Mouse (Mus musculus) thymus, adult 2 months (tissue): ENCODE results near the gene Senp2. TPM values are rescaled to one million over a fixed set of nuclear protein-coding genes. Genes with fewer than 3 reads are reported as not detected.

Experiments used
- DNase-seq: peaks from one replicate; pipeline ENCODE4 v3.0.0; 2021
- H3K27ac ChIP-seq: fragments of 200-500 bp; 2 replicates; pipeline ENCODE4 v1.5.1; 2012; ENCODE audit warnings: low read length, control low read depth; ENCODE audit not compliant: control insufficient read depth, insufficient read depth
- H3K27me3 ChIP-seq: fragments of 200-500 bp; 2 replicates; pipeline ENCODE4 v1.6.1; 2012; ENCODE audit warnings: mild to moderate bottlenecking, low read length, moderate library complexity, mixed read lengths; ENCODE audit not compliant: control insufficient read depth, insufficient read depth
- H3K36me3 ChIP-seq: fragments of 200-500 bp; 2 replicates; pipeline ENCODE4 v1.6.1; 2012; ENCODE audit warnings: mild to moderate bottlenecking, low read length, moderate library complexity; ENCODE audit not compliant: control insufficient read depth, insufficient read depth
- H3K4me1 ChIP-seq: fragments of 200-500 bp; replicated peaks from 2 replicates; pipeline ENCODE4 v1.6.1; 2012; ENCODE audit warnings: low read length; ENCODE audit not compliant: control insufficient read depth, insufficient read depth
- H3K4me3 ChIP-seq: fragments of 200-500 bp; 2 replicates; pipeline ENCODE4 v1.5.1; 2012; ENCODE audit warnings: mild to moderate bottlenecking, low read length, control low read depth, moderate library complexity; ENCODE audit not compliant: control insufficient read depth, insufficient read depth
- CTCF ChIP-seq: fragments of 200-500 bp; IDR thresholded peaks from 2 replicates; pipeline ENCODE4 v1.5.1; 2012; ENCODE audit warnings: mild to moderate bottlenecking, control low read depth, low read length, moderate library complexity, borderline replicate concordance; ENCODE audit not compliant: control insufficient read depth, poor library complexity, insufficient read depth; ENCODE audit errors: extremely low read depth
- POLR2A ChIP-seq: fragments of 200-500 bp; IDR thresholded peaks from 2 replicates; pipeline ENCODE4 v1.6.1; 2012; ENCODE audit warnings: mild to moderate bottlenecking, low read length, control low read depth, moderate library complexity; ENCODE audit not compliant: control insufficient read depth, poor library complexity, insufficient read depth; ENCODE audit errors: extremely low read depth
- WGBS: fragments of 180-500 bp; shearing (Covaris S2); methylation state at CpG from one replicate; pipeline ENCODE4 v1.1.7; 2018; 5-methylcytosine and 5-hydroxymethylcytosine counted together
- polyA plus RNA-seq: library from polyadenylated mRNA; depleted of rRNA; stranded (reverse); fragments of >200 nt; gene quantifications from 2 replicates; pipeline ENCODE4 v1.2.3, GENCODE M21; 2012

Senp2 gene
- polyA plus RNA-seq, 1 experiment = 21.6 TPM

DNA sequence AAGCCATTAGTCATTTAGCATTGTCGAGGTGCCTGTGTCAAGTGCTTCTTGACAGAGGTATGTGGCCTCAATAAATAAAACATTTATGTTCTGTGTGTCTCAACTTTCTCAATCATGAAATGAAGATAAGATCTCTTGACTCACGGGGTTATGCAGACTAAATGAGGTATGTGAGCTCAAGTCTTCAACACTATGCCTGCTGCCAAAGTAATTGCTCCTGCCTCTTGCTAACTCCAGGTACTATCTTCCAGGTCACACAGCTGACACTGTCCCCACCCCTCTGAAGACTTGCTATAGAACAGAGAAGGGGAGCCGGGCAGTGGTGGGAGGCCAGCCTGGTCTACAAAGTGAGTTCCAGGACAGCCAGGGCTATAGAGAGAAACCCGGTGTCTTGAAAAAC, 12.9 kb upstream of the Senp2 start:
- WGBS = 68% methylated on average over 4 of the region's 4 CpGs
- no peaks in the 10 kb centered on the region for H3K36me3 ChIP-seq
- no peak for DNase-seq
- H3K27me3 ChIP-seq = no peaks in the 10 kb centered on the region; the same call in 1 of the 2 replicates
- H3K4me1 ChIP-seq = peaks cover 3% of the 10 kb centered on the region; the same call in 1 of the 2 replicates
- no peak overlapping the region for H3K4me3 ChIP-seq
- no peak overlapping the region for H3K27ac ChIP-seq
- TF ChIP-seq CTCF = no peak
- TF ChIP-seq POLR2A = no peak

DNA sequence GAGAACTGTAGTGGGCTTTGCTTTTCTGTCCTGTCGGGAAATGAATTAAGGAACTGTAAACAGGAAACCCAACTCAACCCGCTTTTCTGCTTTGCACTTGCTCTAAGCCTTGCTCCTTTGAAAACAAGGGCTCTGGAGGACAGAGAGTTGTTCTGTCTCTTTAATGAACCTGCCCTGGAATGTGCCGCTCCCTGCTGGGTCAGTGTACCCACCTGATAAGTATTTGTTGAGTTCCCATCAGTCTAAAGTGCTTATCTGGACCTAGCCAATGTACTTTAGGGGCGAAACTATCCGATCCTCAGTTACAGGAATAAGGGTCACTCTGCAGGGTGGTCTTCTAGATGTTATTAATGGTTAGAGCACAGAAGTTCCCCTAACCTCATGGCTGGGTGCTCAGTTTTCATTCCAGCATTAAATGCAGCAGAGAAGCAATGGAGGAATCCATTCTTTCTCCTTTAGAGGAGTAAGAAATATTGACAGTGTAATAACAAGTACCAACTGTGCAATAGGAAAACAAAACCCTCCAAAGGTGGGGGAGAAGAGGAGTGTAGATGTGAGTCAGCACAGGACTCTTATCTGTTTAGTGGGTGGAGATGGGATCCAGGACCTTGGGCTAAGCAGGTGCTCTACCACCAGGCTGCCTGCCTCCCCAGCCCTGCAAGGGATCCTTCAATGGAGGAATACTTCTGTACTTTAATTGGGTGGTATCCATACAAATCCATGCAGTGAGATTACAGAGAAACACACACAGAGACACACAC, 12.2 kb upstream of the Senp2 start:
- WGBS = 72% methylated on average over 5 of the region's 5 CpGs
- peaks cover 3% of the 10 kb centered on the region; the same call in 1 of the 2 replicates for H3K4me1 ChIP-seq
- no peak for DNase-seq
- TF ChIP-seq CTCF (no peak), POLR2A (no peak)
- H3K27ac ChIP-seq = no peak overlapping the region
- no peak overlapping the region for H3K4me3 ChIP-seq
- H3K36me3 ChIP-seq = no peaks in the 10 kb centered on the region
- no peaks in the 10 kb centered on the region; the same call in 1 of the 2 replicates for H3K27me3 ChIP-seq

DNA sequence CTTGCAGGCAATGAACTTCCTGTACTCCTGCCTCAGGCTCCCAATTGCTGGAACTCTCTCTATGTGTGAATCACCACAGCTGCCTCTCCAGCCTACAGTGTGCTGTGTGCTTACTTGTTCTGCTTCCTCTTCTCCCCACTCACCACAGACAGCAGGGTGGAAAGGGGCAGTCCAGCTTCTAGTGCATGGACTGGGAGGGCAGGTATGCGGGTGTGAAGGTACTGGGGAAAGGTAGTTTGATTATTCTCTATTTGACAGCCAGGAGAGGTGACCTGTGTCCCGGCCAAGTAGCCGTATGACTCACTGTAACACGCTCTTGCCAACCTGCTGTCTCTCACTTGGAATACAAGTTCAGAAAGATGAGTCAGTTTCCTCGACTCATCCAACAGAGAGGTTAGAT, 11.2 kb upstream of the Senp2 start:
- H3K27me3 ChIP-seq = no peaks in the 10 kb centered on the region; the same call in 1 of the 2 replicates
- peaks cover 3% of the 10 kb centered on the region; the same call in 1 of the 2 replicates for H3K4me1 ChIP-seq
- TF ChIP-seq POLR2A = no peak
- TF ChIP-seq CTCF = no peak
- H3K36me3 ChIP-seq = no peaks in the 10 kb centered on the region
- WGBS = 70% methylated on average over 5 of the region's 5 CpGs
- H3K4me3 ChIP-seq = no peak overlapping the region
- H3K27ac ChIP-seq = no peak overlapping the region
- no peak for DNase-seq

DNA sequence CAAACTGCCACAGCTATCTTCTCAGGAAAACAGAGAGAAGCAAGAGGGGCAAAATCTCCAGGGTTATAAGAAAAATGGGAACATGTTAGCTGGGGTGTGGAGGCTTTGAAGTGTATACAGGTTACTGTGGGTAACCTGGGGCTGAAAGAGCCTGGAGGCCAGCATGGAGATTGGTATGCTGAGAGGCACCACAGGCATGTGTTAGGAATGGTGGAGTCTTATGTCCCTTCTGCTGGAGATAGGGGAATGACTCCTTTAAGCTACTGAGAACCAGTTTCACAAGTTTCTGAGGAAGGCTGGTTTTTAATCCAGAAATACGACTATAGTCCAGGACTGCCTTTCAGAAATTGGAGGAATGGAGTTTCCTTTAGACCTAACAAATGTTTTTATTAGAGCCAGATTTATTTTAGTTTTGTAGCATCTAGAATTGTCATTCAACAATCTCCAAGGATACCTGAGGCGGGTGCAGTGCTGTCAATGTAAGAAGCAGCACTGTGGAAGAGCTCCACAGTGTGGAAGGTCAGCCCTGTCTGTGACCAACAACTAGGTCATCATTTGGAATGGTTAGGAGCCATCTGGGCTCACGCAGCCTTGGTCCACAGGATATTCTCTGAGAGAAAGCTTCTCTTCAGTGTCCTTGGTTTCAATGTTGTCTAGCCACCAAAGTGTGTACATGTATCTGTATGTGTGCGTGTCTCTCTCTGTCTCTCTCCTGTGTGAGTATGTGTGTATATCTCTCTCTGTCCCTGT, 9.2 kb upstream of the Senp2 start:
- H3K27ac ChIP-seq = no peak overlapping the region
- no peak for DNase-seq
- no peaks in the 10 kb centered on the region for H3K36me3 ChIP-seq
- H3K4me3 ChIP-seq = no peak overlapping the region
- TF ChIP-seq CTCF = no peak
- TF ChIP-seq POLR2A = no peak
- 93% methylated on average over 4 of the region's 4 CpGs for WGBS
- no peaks in the 10 kb centered on the region; the same call in 1 of the 2 replicates for H3K27me3 ChIP-seq
- H3K4me1 ChIP-seq = peaks cover 3% of the 10 kb centered on the region; the same call in 1 of the 2 replicates

DNA sequence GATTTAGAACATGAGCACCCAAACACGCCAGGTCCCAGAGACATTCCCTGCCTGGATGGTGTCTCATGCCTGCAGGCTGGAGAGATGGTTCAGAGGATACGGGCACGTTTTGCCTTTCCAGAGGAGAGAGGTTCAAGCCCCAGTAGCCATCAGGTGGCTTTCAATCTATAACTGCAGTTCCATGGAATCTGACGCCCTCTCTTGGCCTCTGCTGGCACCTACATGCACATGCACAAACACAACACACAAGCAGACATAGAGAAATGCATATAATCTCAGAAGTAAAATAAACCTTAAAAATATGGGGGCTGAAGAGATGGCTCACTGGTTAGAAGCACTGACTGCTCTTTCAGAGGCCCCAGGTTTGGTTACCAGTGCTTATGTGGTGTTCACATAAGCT, 8.1 kb upstream of the Senp2 start:
- WGBS = 87% methylated on average over 4 of the region's 4 CpGs
- no peak for DNase-seq
- Histone ChIP-seq H3K4me1 (no peaks in the 10 kb centered on the region), H3K27ac (no peak overlapping the region), H3K36me3 (no peaks in the 10 kb centered on the region), H3K4me3 (no peak overlapping the region), H3K27me3 (no peaks in the 10 kb centered on the region)
- TF ChIP-seq POLR2A = no peak
- TF ChIP-seq CTCF = no peak

DNA sequence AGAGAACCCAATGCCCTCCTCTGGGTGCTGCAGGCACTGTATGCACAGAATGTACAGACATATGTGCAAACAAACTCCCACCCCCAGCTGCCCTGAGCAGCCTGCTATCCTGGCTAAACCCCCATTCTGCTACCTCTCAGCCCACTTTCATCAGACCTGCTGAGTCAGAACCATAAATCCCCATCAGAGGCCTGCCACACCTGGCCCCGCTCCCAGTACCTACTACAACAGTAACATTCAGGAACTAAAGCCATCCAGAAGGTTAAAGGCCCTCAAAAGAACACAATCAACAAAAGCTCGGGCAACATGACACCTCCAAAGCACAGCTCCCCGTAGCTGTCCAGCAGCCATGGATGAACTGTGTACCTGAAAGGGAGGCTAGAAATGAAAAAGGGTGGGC, 7.7 kb upstream of the Senp2 start:
- no peak for TF ChIP-seq POLR2A
- no peak for TF ChIP-seq CTCF
- Histone ChIP-seq H3K4me1 (no peaks in the 10 kb centered on the region), H3K36me3 (no peaks in the 10 kb centered on the region), H3K27ac (no peak overlapping the region), H3K27me3 (no peaks in the 10 kb centered on the region), H3K4me3 (no peak overlapping the region)
- WGBS = 80% methylated on average over 3 of the region's 3 CpGs
- DNase-seq = no peak
